Mouse (Mus musculus): Measurements from ENCODE around the gene Ripply1.

DNA sequence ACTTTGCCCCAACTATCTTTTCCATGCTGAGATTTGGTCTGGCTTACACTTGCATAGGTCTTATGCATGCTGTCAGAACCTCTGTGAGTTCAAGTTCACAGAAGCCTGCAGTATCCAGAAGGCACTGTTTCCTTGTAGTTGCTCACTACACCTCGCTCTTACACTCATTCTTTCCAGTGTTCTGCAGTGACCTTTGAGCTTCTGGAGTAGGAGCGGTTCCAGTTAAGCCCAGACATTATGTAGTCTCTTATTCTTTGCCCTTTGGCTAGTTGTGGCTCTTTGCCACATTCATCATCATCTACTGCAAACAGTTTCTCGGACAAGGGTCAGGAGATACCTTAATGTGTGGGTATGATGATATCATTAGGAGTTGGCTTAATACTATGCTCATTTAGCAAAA lies 51.6 kb downstream of the Ripply1 start:
- TF ChIP-seq EP300 (IDR thresholded peaks at IDR 0.05), result no peak
- TF ChIP-seq CTCF (IDR thresholded peaks at IDR 0.05), result no peak

Measured in lung, postnatal 0 days (tissue).